Mouse (Mus musculus) lung, embryonic 15.5 days (tissue): ENCODE data around the gene Rgs19. TPM values are rescaled to one million over a fixed set of nuclear protein-coding genes. Genes with fewer than 3 reads are reported as not detected.

Experiments used
- ATAC-seq: fragments of 200-750 bp; cut with Nextera tagmentation; 2 replicates; pipeline ENCODE4 v1.8.0; 2017; ENCODE audit warnings: moderate number of reproducible peaks, borderline replicate concordance; ENCODE audit not compliant: low FRiP score, low TSS enrichment; ENCODE audit errors: extremely low read depth
- H3K27ac ChIP-seq: fragments of 300-500 bp; sonication (generic); 2 replicates; pipeline ENCODE4 v1.5.1; 2015; ENCODE audit warnings: moderate library complexity, mild to moderate bottlenecking, inconsistent platforms
- H3K27me3 ChIP-seq: fragments of 300-500 bp; sonication (generic); 2 replicates; pipeline ENCODE4 v1.6.1; 2015; ENCODE audit warnings: inconsistent platforms
- H3K36me3 ChIP-seq: fragments of 300-500 bp; sonication (generic); 2 replicates; pipeline ENCODE4 v1.6.1; 2015; ENCODE audit warnings: inconsistent platforms
- H3K4me1 ChIP-seq: fragments of 300-500 bp; sonication (generic); 2 replicates; pipeline ENCODE4 v1.6.1; 2015; ENCODE audit warnings: inconsistent platforms
- H3K4me2 ChIP-seq: fragments of 300-500 bp; sonication (generic); 2 replicates; pipeline ENCODE4 v1.6.1; 2015; ENCODE audit warnings: inconsistent platforms, mild to moderate bottlenecking, moderate library complexity
- H3K4me3 ChIP-seq: fragments of 300-500 bp; sonication (generic); 2 replicates; pipeline ENCODE4 v1.5.1; 2015; ENCODE audit warnings: mild to moderate bottlenecking, inconsistent platforms
- H3K9ac ChIP-seq: fragments of 300-500 bp; sonication (generic); 2 replicates; pipeline ENCODE4 v1.6.1; 2015; ENCODE audit warnings: inconsistent platforms
- H3K9me3 ChIP-seq: fragments of 300-500 bp; sonication (generic); 2 replicates; pipeline ENCODE4 v1.6.1; 2016; ENCODE audit warnings: inconsistent platforms
- WGBS: fragments of 180-500 bp; shearing (Covaris S2); methylation state at CpG from one replicate; pipeline ENCODE4 v1.1.7; 2015; 5-methylcytosine and 5-hydroxymethylcytosine counted together
- polyA plus RNA-seq: library from polyadenylated mRNA; unstranded; fragments of >200 nt; fragmentation: Nextera tagmentation; extraction: Ambion mirVana; gene quantifications from 2 replicates; pipeline ENCODE4 v1.2.1, GENCODE M21; 2015

Rgs19 gene
- 72.3 and 72.5 TPM in 2 replicates for polyA plus RNA-seq

- Histone ChIP-seq H3K9ac (peak within 1 kb of the TSS; percentile 67), H3K27me3 (no peaks in the 10 kb centered on the region), H3K4me2 (peak within 1 kb of the TSS; percentile 95), H3K27ac (peak within 1 kb of the TSS; percentile 63), H3K4me3 (peak within 1 kb of the TSS; percentile 69), H3K36me3 (peaks cover 8% of the 10 kb centered on the region; the same call in 1 of the 2 replicates), H3K4me1 (peaks cover 8% of the 10 kb centered on the region), H3K9me3 (no peaks in the 10 kb centered on the region)
- WGBS, result under 1% methylated on average over 68 of the region's 75 CpGs
- peak; percentile 87 for ATAC-seq
Measured at GRCm38 (mm10) chr2:181693339-181694280, at the start of gene Rgs19. TSS of gene Rgs19 (minus strand) at chr2:181693977.

- no peaks in the 10 kb centered on the region for H3K9me3 ChIP-seq
- H3K9ac ChIP-seq, result no peak overlapping the region
- H3K4me3 ChIP-seq, result no peak overlapping the region
- 47% methylated on average over 3 of the region's 3 CpGs for WGBS
- no peaks in the 10 kb centered on the region for H3K4me1 ChIP-seq
- no peaks in the 10 kb centered on the region for H3K27me3 ChIP-seq
- no peaks in the 10 kb centered on the region for H3K36me3 ChIP-seq
- no peak overlapping the region for H3K27ac ChIP-seq
- no peak for ATAC-seq
- H3K4me2 ChIP-seq, result no peak overlapping the region
Measured at GRCm38 (mm10) chr2:181730051-181730450, 36.3 kb upstream of the Rgs19 start.

GRCm38 (mm10) chr2:181727659-181728262 lies 34.0 kb upstream of the Rgs19 start:
- no peak overlapping the region for H3K27ac ChIP-seq
- 41% methylated on average over 9 of the region's 9 CpGs for WGBS
- no peak overlapping the region for H3K4me2 ChIP-seq
- H3K27me3 ChIP-seq, result no peaks in the 10 kb centered on the region
- H3K4me3 ChIP-seq, result no peak overlapping the region
- H3K9ac ChIP-seq, result no peak overlapping the region
- H3K9me3 ChIP-seq, result no peaks in the 10 kb centered on the region
- no peak for ATAC-seq
- no peaks in the 10 kb centered on the region for H3K4me1 ChIP-seq
- H3K36me3 ChIP-seq, result no peaks in the 10 kb centered on the region

GRCm38 (mm10) chr2:181722213-181722612 lies 28.4 kb upstream of the Rgs19 start:
- no peaks in the 10 kb centered on the region for H3K36me3 ChIP-seq
- no peaks in the 10 kb centered on the region for H3K27me3 ChIP-seq
- H3K27ac ChIP-seq, result no peak overlapping the region
- H3K4me2 ChIP-seq, result no peak overlapping the region
- no peaks in the 10 kb centered on the region for H3K9me3 ChIP-seq
- no peak for ATAC-seq
- WGBS, result 12% methylated on average over 3 of the region's 3 CpGs
- H3K4me3 ChIP-seq, result no peak overlapping the region
- no peaks in the 10 kb centered on the region for H3K4me1 ChIP-seq
- no peak overlapping the region for H3K9ac ChIP-seq

- Histone ChIP-seq H3K27me3 (no peaks in the 10 kb centered on the region), H3K4me1 (no peaks in the 10 kb centered on the region), H3K36me3 (no peaks in the 10 kb centered on the region), H3K4me2 (no peak overlapping the region), H3K4me3 (no peak overlapping the region), H3K9me3 (no peaks in the 10 kb centered on the region), H3K9ac (no peak overlapping the region), H3K27ac (no peak overlapping the region)
- ATAC-seq, result no peak
Measured at GRCm38 (mm10) chr2:181721200-181721599, 27.4 kb upstream of the Rgs19 start.

- Histone ChIP-seq H3K4me2 (no peak overlapping the region), H3K27ac (no peak overlapping the region), H3K36me3 (no peaks in the 10 kb centered on the region), H3K9me3 (no peaks in the 10 kb centered on the region), H3K4me3 (no peak overlapping the region), H3K4me1 (0 out of 2 replicates have a peak, but pooled peaks cover 3% of the 10 kb centered on the region), H3K9ac (no peak overlapping the region), H3K27me3 (no peaks in the 10 kb centered on the region)
- 29% methylated on average over 3 of the region's 3 CpGs for WGBS
- ATAC-seq, result no peak
Measured at GRCm38 (mm10) chr2:181720061-181720460, 26.3 kb upstream of the Rgs19 start.

- Histone ChIP-seq H3K27ac (no peak overlapping the region), H3K27me3 (no peaks in the 10 kb centered on the region), H3K4me2 (no peak overlapping the region), H3K9me3 (no peaks in the 10 kb centered on the region), H3K9ac (no peak overlapping the region), H3K4me1 (0 out of 2 replicates have a peak, but pooled peaks cover 6% of the 10 kb centered on the region), H3K4me3 (no peak overlapping the region), H3K36me3 (no peaks in the 10 kb centered on the region)
- 33% methylated on average over 3 of the region's 3 CpGs for WGBS
- no peak for ATAC-seq
Measured at GRCm38 (mm10) chr2:181716991-181717390, 23.2 kb upstream of the Rgs19 start.

- H3K4me3 ChIP-seq, result no peak overlapping the region
Measured at GRCm38 (mm10) chr2:181715382-181715781, 21.6 kb upstream of the Rgs19 start.

GRCm38 (mm10) chr2:181714903-181715326 lies 21.1 kb upstream of the Rgs19 start, which contains the start of gene Oprl1:
TSS of gene Oprl1 (plus strand) at chr2:181715016.
- H3K36me3 ChIP-seq, result no peaks in the 10 kb centered on the region
- WGBS, result under 1% methylated on average over 7 of the region's 7 CpGs
- H3K9ac ChIP-seq, result no peak within 1 kb of the TSS
- 0 out of 2 replicates have a peak within 1 kb of the TSS, but pooled peaks have one; percentile 7 for H3K4me3 ChIP-seq
- no peak within 1 kb of the TSS for H3K27ac ChIP-seq
- H3K9me3 ChIP-seq, result no peaks in the 10 kb centered on the region
- ATAC-seq, result peak; percentile 55; the same call in 1 of the 2 replicates
- H3K4me2 ChIP-seq, result peak within 1 kb of the TSS; percentile 21
- 0 out of 2 replicates have a peak, but pooled peaks cover 6% of the 10 kb centered on the region for H3K4me1 ChIP-seq
- no peaks in the 10 kb centered on the region for H3K27me3 ChIP-seq

More at GRCm38 (mm10) chr2:181715382-181715781, 21.6 kb upstream of the Rgs19 start:
- Histone ChIP-seq H3K4me2 (peak overlapping the region; percentile 21; the same call in 1 of the 2 replicates), H3K9ac (no peak overlapping the region), H3K36me3 (no peaks in the 10 kb centered on the region), H3K9me3 (no peaks in the 10 kb centered on the region), H3K27ac (no peak overlapping the region), H3K27me3 (no peaks in the 10 kb centered on the region), H3K4me1 (0 out of 2 replicates have a peak, but pooled peaks cover 6% of the 10 kb centered on the region)
- ATAC-seq, result 0 out of 2 replicates have a peak, but pooled peaks have one; percentile 29
- 62% methylated on average over 3 of the region's 3 CpGs for WGBS

- H3K4me1 ChIP-seq, result 0 out of 2 replicates have a peak, but pooled peaks cover 6% of the 10 kb centered on the region
- H3K9me3 ChIP-seq, result no peaks in the 10 kb centered on the region
- H3K27ac ChIP-seq, result no peak overlapping the region
- no peak for ATAC-seq
- H3K36me3 ChIP-seq, result no peaks in the 10 kb centered on the region
- no peaks in the 10 kb centered on the region for H3K27me3 ChIP-seq
- H3K4me2 ChIP-seq, result no peak overlapping the region
- WGBS, result 81% methylated on average over 1 of the region's 1 CpGs
- H3K4me3 ChIP-seq, result no peak overlapping the region
- no peak overlapping the region for H3K9ac ChIP-seq
Measured at GRCm38 (mm10) chr2:181713749-181714148, 20.0 kb upstream of the Rgs19 start.

GRCm38 (mm10) chr2:181706668-181707067 lies 12.9 kb upstream of the Rgs19 start:
- Histone ChIP-seq H3K4me1 (no peaks in the 10 kb centered on the region), H3K9me3 (no peaks in the 10 kb centered on the region), H3K4me2 (no peak overlapping the region), H3K27ac (no peak overlapping the region), H3K4me3 (no peak overlapping the region), H3K9ac (no peak overlapping the region), H3K27me3 (no peaks in the 10 kb centered on the region), H3K36me3 (no peaks in the 10 kb centered on the region)
- 45% methylated on average over 4 of the region's 4 CpGs for WGBS
- no peak for ATAC-seq
